Mouse (Mus musculus) spleen, adult 10 weeks (tissue): Measurements from ENCODE around the gene Cipc. TPM values are rescaled to one million over a fixed set of nuclear protein-coding genes. Genes with fewer than 3 reads are reported as not detected.

Source experiments
- polyA plus RNA-seq: library from polyadenylated mRNA; stranded (reverse); fragments of 350-450 nt; fragmentation: Illumina TruSeq; extraction: RNeasy Lipid Tissue Mini Kit (QIAGEN cat#74804); gene quantifications from one replicate; pipeline ENCODE4 v1.2.3, GENCODE M21; 2015; ENCODE audit warnings: low replicate concordance; ENCODE audit not compliant: insufficient read depth

Cipc gene
- polyA plus RNA-seq, result 28.1 TPM

GRCm38 (mm10) chr12:86946862-86947574 lies at the start of gene Cipc:
Cipc (plus strand) TSS chr12:86947043.

DNA sequence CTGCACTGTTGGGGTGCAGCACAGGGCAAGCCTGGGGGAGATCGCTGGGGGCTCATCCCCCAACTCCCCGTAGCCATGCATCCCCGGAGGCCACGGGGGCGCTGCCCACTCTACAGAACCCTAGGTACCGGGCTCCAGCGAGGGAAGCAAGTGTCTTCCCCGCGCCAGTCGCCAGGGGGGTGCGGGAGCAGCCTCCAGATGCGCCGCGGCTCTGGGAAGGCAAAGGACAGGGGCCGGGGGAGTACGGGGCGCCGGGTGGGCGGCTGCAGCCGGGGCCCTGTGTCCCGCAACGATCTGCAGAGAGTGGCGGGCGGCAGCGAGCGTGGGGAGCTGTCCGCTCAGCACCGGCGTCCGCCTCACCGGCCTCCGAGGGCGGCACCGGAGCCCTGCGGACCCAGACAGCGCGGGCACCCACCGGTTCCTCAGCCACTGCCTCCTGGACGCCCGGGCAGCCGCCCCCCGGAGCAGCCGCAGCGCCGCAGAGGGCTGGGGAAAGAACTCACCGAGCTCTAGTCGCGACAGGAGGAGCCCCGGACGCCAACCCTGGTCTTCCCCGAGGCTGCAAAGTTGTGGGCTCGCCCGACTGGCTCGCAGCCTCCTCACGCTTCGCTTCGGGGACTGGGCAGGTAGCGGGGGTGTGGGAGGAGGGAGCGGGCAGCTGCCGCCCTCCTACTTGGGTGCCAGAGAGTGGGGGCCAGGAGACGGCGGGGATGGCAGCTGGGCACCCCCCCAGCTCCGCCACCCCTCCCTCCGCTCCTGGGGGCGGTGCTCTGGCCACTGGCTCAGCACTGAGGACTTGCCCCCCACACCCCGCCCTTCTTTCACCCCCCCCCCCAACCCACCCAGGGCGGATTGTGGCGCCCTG lies 43.3 kb downstream of the Cipc start, which contains the start of gene Zdhhc22:
Gene Zdhhc22, minus strand, starts transcription at position 541 of the 865 bp plus-strand sequence.

Other genes with a start within 250 kb of the Cipc start
- 7.7 TPM for gene Angel1, start 220.6 kb upstream of the Cipc start, polyA plus RNA-seq
- gene Lrrc74a, start 212.7 kb upstream of the Cipc start, polyA plus RNA-seq, result not detected
- gene Irf2bpl, start 62.2 kb upstream of the Cipc start, polyA plus RNA-seq, result 16.2 TPM
- not detected for gene Zdhhc22, start 43.4 kb downstream of the Cipc start, polyA plus RNA-seq
- gene Tmem63c, start 74.3 kb downstream of the Cipc start, polyA plus RNA-seq, result 0.70 TPM
- 0.23 TPM for gene Ngb, start 155.5 kb downstream of the Cipc start, polyA plus RNA-seq
- gene Gstz1, start 200.1 kb downstream of the Cipc start, polyA plus RNA-seq, result 21.3 TPM
- gene Pomt2, start 200.9 kb downstream of the Cipc start, polyA plus RNA-seq, result 7.1 TPM